Mouse (Mus musculus): ENCODE data around the gene Sprn.

Sprn gene

DNA sequence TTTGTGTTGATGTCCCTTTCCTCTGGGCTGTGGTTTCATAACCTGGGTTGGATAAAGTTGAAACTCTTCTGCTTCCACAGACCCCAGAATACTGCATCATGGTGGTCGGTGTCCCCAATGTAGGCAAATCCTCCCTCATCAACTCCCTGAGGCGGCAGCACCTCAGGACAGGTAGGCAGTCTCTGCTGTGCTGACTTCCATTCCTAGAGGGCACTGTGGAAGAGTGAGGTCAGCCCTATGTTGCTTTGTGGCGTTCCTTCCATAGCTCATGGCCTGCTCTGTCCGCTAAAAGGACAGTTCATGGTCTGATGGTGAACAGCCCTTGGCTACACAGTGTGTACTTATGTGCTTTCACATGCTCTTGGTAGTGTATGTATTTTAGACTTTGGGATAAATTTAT lies 10.1 kb downstream of the Sprn start:
- in situ Hi-C loops (cut with MboI, MseI) = no loop called here

GRCm38 (mm10) chr7:140141350-140141749 lies 13.3 kb downstream of the Sprn start:
- in situ Hi-C loops (cut with MboI, MseI) = no loop called here

GRCm38 (mm10) chr7:140138021-140138310 lies 16.7 kb downstream of the Sprn start:
- in situ Hi-C loops (cut with MboI, MseI) = loop anchor here (10.0 kb wide), 1 partner anchor 53 kb away; the partner anchor contains the start of gene Caly

DNA sequence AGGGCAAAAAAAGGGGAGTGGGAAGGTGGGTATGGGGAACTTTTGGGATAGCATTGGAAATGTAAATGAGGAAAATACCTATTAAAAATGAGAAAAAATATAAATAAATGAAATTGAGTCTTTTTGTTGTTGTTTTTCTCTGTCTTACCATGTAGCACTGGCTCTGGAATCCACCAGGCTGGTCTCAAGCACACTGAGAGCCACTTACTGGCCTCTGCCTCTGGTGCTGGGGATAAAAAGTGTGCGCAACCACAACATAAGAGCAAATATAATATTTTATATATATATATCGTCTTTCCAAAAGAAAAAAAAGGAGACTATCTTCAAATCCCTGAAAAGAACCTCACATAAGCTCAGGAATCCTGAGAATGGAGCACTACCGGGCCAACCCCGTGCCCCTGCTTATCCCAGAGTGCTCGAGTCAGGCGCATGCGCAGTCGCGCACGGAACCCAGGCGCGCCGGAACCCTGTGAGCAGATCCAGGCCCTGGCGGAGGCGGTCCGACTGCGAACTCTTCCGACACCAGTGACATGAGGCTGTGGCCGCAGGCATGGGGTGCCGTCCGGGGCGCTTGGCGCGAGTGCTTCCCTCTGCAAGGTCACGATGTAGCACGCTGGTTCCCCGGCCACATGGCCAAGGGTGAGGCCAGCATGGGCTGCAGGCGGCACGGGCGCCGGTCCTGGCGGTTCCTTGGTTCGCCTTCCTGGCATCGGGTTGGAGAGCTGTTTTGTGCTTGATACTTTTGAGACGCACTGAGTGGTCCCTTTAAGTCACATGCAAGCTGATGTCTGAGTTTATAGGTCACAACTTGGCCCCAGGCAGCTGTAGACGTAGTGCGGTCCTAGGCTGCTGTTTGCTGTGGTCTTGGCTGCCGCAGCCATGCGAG lies 17.3 kb downstream of the Sprn start, which contains the start of gene Mtg1:
Mtg1 (plus strand) TSS at position 430 of the 886 bp plus-strand sequence.
- in situ Hi-C loops (cut with MboI, MseI) = loop anchor here (10.0 kb wide), 1 partner anchor 53 kb away; the partner anchor contains the start of gene Caly

- in situ Hi-C loops (cut with MboI, MseI) = loop anchor here (10.0 kb wide), 1 partner anchor 50 kb away; the partner anchor contains the start of gene Caly
These were observed 19.4 kb downstream of the Sprn start for GRCm38 (mm10) chr7:140135106-140135770.

DNA sequence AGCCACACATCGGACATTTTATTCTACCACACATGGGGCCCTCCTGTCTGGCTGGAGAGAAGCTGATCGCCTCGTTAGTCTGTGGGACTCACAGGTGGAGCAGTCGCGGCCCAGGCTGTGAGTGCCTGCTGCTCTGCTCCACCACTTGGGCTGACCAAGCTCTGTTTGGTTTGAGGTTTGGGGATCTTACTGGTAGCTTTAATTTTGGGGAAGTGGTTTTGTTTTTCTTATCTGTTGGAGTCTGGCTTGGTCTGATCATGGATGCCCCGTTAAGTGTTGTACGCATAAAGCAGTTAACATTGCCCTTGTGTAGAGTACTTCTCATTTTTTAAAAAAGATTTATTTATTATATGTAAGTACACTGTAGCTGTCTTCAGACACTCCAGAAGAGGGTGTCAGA lies 20.6 kb downstream of the Sprn start:
- in situ Hi-C loops (cut with MboI, MseI) = loop anchor here (10.0 kb wide), 1 partner anchor 49 kb away; the partner anchor contains the start of gene Caly

- in situ Hi-C loops (cut with MboI, MseI) = loop anchor here (10.0 kb wide), 1 partner anchor 47 kb away; the partner anchor contains the start of gene Caly
These were observed 22.5 kb downstream of the Sprn start for GRCm38 (mm10) chr7:140132184-140132583.

DNA sequence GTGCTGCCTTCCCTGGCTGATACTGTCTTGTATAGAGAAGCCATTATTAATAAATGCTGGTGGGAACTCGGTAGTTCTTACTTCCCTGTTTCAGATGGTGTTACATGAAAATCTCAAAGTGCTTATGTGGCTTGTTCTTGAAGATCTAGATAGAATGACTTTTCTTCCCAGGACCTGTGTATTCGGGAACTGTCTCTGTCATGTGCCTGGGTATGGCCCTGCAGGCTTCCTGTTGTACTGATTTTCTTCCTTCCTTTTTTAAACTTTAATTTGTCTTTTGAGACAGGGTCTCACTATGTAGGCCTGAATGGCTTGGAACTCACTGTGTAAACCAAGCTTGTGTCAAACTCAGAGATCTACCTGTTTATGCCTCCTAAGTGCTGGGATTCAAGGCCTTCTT lies 26.8 kb downstream of the Sprn start:
- in situ Hi-C loops (cut with MboI, MseI) = loop anchor here (10.0 kb wide), 1 partner anchor 1927 kb away; no protein-coding TSS in a partner anchor

- in situ Hi-C loops (cut with MboI, MseI) = loop anchor here (10.0 kb wide), 1 partner anchor 1928 kb away; no protein-coding TSS in a partner anchor
These were observed 27.7 kb downstream of the Sprn start for GRCm38 (mm10) chr7:140126934-140127333.

DNA sequence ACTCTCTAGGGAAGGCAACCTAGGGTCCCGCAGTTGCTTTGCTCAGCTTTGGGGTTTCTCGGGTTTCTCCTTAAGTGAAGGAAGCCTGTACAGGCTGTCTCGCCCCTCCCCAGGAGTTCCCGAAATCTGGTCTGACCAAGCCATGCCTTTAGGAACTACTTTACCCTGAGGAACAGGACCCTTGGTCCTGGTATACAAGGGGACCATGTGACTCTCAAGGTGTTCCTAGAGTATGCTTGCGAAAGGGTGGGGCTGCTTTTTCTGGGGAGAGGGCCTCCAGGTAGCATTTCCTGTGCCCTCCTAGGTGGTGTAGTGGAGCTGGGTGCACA lies 28.7 kb downstream of the Sprn start:
- in situ Hi-C loops (cut with MboI, MseI) = loop anchor here (10.0 kb wide), 1 partner anchor 1929 kb away; no protein-coding TSS in a partner anchor

GRCm38 (mm10) chr7:140125278-140126021 lies 29.2 kb downstream of the Sprn start:
- in situ Hi-C loops (cut with MboI, MseI) = loop anchor here (10.0 kb wide), 1 partner anchor 1929 kb away; no protein-coding TSS in a partner anchor

DNA sequence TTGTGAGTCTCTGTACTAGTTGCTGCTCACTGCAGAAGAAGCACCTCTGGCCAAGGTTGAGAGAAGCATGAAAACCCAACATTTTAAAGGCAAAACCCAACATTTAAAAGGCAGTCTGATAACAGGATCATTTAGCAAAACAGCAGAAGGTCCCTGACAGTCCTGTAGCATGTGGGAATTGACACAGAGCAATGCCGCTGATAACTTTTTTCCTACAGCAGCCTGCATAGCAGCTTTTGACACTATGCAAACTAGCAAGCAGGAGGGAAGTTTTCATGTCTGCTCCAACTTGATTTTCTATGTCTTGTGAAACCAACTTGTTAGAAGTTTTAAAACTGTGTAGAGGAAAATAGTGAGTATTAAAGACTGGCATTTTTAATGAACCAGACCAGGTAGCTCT lies 30.3 kb downstream of the Sprn start:
- in situ Hi-C loops (cut with MboI, MseI) = loop anchor here (10.0 kb wide), 1 partner anchor 1930 kb away; no protein-coding TSS in a partner anchor

- in situ Hi-C loops (cut with MboI, MseI) = loop anchor here (10.0 kb wide), 1 partner anchor 1932 kb away; no protein-coding TSS in a partner anchor
These were observed 31.9 kb downstream of the Sprn start for GRCm38 (mm10) chr7:140122765-140123164.

DNA sequence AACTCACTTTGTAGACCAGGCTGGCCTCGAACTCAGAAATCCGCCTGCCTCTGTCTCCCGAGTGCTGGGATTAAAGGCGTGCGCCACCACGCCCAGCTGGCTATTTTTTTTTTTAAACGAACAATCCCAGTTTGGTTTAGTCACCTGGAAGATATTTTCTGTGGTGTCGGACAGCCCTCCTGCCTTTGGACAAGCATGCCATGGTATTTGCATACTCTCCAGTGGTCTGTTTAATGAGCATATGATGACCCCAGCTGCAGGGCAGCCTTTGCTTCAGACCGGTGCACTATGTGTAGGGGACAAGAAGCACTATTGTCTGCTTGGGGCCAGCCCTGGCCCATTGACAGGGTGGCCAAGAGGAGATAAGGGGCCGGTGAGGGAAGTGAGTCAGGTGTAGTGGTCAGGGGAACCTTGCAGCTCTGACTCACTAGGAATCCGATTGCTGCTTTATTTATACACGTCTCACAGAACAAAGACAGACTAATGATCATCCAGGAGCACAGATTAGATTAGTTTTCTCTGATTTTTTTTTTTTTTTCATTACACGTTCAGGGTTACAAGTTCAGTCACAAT lies 33.3 kb downstream of the Sprn start:
- in situ Hi-C loops (cut with MboI, MseI) = loop anchor here (10.0 kb wide), 1 partner anchor 1933 kb away; no protein-coding TSS in a partner anchor

- in situ Hi-C loops (cut with MboI, MseI) = loop anchor here (10.0 kb wide), 1 partner anchor 1934 kb away; no protein-coding TSS in a partner anchor
These were observed 34.2 kb downstream of the Sprn start for GRCm38 (mm10) chr7:140120484-140120883.

DNA sequence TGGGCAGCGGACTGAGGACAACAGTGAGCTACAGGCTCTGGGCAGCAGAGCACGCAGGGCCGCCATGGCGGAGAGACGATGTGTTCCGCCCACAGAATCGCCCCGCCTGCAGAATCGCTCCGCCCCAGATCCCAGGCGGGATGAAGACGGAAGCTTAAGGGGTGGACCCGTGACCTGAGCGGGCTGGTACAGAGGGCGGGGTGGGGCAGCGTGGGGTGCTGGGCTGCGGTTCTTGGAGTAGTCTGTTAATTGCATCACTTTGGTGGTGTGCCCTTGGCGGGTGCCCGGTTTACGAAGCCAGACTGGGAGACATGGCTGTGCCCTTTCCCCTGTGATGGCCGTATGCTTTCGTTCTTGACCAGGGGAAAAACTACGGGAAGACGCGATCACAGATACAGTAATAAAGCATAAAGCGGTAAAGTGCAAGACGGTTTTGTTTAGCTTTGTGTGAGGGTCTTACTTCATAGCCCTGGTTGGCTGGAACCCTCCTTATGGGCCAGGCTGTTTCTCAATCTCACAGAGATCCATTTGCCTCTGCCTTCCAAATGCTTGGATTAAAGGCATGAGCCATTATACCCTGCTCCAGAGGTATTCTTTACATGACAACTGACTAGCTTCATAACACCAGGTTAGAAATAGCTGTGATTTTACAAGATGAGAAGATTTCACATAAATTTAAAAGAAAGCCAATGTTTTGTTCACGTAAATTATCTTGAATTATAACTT lies 38.2 kb downstream of the Sprn start, which contains the start of gene Echs1:
Echs1 (minus strand) TSS at position 148 of the 726 bp plus-strand sequence.
- in situ Hi-C loops (cut with MboI, MseI) = no loop called here

DNA sequence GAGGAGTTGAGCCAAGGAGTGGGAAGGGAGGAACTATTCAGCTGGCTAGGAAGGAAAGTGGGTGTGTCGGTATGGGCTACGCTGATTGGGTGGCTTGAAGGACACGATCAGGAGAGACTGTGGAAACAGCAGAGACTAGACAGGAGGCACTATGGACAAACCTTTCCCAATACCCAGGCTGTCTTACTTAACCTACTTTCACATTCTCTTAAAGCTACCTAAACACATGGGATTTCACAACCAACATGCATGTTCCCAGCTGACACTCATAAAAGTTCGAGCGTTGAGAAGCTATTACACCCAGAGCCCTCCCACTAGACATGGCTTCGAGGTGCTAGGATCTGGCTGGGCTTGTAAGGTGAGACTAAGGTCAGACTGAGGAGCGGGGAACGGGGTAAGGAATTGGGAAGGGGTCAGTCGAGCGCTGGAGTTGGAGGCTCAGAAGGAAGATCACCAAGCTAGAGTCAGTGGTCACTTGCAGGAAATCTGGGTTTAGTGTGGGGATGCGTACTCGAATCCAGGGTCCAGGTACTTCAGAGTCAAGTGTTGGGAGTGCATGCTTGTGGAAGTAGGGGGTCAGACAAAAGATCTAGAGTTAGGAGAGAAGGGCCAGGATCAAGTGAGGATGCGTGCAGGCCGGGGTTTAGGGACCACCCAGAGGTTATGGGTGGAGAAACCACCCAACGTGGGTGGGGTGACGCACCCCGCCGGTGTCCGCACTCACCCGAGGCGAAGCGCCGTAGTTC lies 38.9 kb downstream of the Sprn start, which contains the start of gene Paox:
Paox (plus strand) TSS at position 217 of the 746 bp plus-strand sequence.
- in situ Hi-C loops (cut with MboI, MseI) = no loop called here

GRCm38 (mm10) chr7:140111943-140112342 lies 42.7 kb downstream of the Sprn start:
- in situ Hi-C loops (cut with MboI, MseI) = no loop called here

- in situ Hi-C loops (cut with MboI, MseI) = no loop called here
These were observed 50.7 kb downstream of the Sprn start for GRCm38 (mm10) chr7:140104009-140104408.
